Mouse (Mus musculus): ENCODE results near the gene Atxn2. TPM values are rescaled to one million over a fixed set of nuclear protein-coding genes. Genes with fewer than 3 reads are reported as not detected.

Atxn2 gene
- total RNA-seq, 2 experiments from 2014 or later = 191 to 216 TPM

DNA sequence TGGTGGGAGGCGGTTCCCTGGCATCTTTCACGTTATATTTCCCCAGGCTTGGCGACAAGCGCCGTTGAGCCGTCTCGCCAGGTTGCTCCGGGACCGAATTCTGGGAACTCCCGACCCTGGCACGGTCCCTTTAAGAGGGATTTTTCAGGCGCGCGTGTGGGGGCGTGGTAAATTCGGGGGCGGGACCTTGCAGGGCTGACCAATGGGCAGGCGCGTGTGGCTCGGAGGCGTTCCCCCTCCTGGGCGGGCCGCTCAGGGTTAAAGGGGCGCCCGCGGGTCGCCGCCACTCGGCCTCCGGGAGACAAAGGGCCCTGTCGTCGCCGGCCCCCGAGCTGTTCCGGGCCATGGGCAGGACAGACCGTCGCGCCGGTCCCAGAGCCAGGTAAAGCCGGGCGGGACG lies 137.6 kb downstream of the Atxn2 start, which contains the start of gene Pheta1:
Gene Pheta1, plus strand, starts transcription at position 242 of the 400 bp plus-strand sequence.
- peak; percentile 83 to 88 for DNase-seq (ENCODE audit: low spot score in 2 of 2)

GRCm38 (mm10) chr5:121849478-121850349 lies 138.6 kb downstream of the Atxn2 start:
- no peak for DNase-seq (ENCODE audit: low spot score in 2 of 2)

DNA sequence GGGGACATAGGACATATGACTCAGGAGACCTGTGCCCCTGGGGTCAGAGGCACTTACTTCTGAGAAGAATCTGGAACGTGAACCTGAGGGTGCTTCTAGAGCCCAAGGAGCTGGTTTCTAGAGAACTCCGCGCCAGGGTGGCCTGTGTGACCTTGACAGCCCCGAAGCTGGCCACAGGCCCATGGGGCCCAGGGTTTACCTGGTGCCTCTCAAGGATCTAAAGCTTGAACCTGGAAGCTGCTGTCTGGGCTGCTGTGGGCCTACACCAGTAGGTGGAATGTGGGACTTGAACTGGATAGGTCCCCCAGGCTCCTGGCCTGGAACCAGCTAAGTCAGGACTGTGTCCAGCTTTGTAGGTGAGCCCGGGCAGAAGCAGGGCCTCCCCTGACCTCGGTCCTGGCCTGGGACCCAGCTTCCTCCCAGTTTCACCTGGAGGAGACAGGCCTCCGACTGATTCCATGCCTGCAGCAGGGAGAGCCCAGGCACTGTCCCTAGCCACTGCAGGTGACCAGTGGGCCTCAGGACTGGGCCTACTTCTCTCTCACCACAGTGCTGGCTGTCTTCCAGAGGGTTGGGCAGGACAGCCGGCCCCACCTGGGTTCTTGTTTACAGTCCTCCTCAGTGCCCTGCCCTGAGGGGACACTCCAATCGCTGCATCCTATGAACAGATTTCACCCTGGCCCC lies 142.4 kb downstream of the Atxn2 start:
- no peak for DNase-seq (ENCODE audit: low spot score in 2 of 2)

DNA sequence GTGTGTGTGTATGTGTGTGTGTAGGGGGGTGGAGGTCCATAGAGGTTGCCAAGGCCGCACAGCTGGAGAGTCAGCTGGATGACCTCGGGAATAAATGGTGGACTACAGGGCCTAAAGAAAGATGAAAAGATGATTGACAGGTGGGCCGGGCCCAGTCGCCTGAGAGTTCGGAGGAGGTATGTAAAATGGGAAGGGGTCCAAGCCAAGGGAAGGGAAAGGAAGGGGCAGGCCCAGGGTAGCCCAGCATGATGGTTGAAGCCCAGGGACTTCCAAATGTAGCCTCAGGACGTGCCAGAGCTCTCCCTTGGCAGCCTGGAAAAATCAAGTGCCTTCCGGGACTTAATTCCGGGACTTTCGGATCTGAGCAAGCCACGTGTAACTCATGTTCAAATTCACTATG lies 143.6 kb downstream of the Atxn2 start:
- DNase-seq (ENCODE audit: low spot score in 2 of 2) = no peak

GRCm38 (mm10) chr5:121856740-121857139 lies 145.6 kb downstream of the Atxn2 start:
- DNase-seq (ENCODE audit: low spot score in 2 of 2) = no peak

DNA sequence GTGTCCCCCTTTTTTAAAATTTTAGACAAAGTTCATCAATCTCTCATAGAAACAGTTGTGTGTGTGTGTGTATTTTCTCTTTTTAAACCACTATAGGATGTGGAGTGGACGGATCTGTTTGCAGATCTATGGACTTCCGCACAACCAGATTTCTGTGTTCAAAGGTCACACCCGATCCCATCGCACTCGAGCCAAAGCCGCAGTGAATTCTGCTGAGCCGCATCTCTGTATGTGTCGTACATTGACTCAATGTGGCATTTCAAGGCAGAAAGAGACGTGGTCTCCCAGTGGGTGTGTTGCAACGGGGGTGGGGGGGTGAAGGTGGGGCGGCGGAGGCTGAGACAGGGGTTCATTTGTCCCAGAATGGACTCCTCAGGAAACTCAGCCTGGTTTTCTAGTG lies 147.3 kb downstream of the Atxn2 start:
- no peak for DNase-seq (ENCODE audit: low spot score in 2 of 2)

DNA sequence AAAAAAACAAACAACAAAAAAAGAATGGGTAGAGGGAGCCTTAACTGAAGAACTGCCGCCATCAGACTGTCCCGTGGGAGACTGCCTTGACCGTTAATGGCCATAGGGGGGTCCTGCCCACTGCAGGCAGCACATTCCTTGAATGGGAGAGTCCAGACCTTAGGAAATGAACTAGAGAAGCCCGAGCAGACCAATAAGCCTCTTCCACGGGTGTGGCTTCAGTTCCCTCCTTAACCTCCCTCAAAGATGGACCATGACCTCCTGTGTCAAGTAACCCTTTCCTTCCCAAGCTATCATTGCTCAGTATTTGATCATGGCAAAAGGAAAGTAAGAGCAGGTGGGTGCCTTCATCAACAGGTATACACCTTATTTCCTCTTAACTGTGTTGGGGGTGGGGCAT lies 150.8 kb downstream of the Atxn2 start:
- no peak for DNase-seq (ENCODE audit: low spot score in 2 of 2)

DNA sequence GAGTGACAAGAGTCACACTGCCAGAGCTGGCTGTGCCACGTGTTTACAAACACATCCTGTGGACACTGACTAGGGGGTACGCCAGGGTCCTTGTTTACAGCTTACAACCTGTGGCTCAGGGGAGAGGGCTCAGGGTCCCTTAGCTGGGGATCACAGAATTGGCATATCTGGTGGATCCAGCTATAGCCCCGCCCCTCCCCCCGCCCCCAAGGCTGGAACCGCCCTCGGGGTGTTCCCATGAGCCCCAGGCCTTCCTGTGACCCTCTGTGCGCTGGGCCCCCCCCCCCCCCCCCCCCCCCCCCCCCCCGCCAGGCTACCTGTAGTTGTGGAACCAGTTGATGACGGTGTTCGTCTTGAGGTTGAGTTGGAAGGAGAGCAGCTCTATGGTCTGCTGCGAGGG lies 153.2 kb downstream of the Atxn2 start:
- no peak for DNase-seq (ENCODE audit: low spot score in 2 of 2)

Small RNA genes within 50 kb of the gene (microRNA-seq; reads per million reads assigned to microRNA genes)
- gene Mir7031 = 3.2 reads per million, percentile 8 among the genes with 10 or more reads in this experiment

Other genes starting within 250 kb of the Atxn2 start
- gene Adam1b, start 207.9 kb upstream of the Atxn2 start, total RNA-seq (2021) = not detected
- 1 to 10 TPM; 9.6 to 9.9 TPM for gene Adam1a, start 165.9 kb upstream of the Atxn2 start, total RNA-seq (2021)
- gene Gm42878, start 165.9 kb upstream of the Atxn2 start, total RNA-seq (2021) = not detected
- 10 to 100 TPM; 82.4 to 92.1 TPM for gene Mapkapk5, start 165.4 kb upstream of the Atxn2 start, total RNA-seq (2021)
- gene Aldh2, start 117.5 kb upstream of the Atxn2 start, total RNA-seq (2021) = 100 to 1,000 TPM; 858 to 942 TPM
- 10 to 100 TPM; 13.3 to 14.5 TPM for gene Acad12, start 92.4 kb upstream of the Atxn2 start, total RNA-seq (2021)
- 10 to 100 TPM; 19.8 to 22.4 TPM for gene Acad10, start 50.8 kb upstream of the Atxn2 start, total RNA-seq (2021)
- gene Brap, start 50.8 kb upstream of the Atxn2 start, total RNA-seq (2021) = 10 to 100 TPM; 52.8 to 54.4 TPM
- 10 to 100 TPM; 49.7 to 54.1 TPM for gene Sh2b3, start 126.3 kb downstream of the Atxn2 start, total RNA-seq (2021)
- 10 to 100 TPM; 12.8 to 13.6 TPM for gene Pheta1, start 137.6 kb downstream of the Atxn2 start, total RNA-seq (2021)

Data from adrenal gland, postnatal 4 days (tissue).